Mouse (Mus musculus) bone marrow, adult 2 months (tissue): ENCODE results near the gene Amz2.

ENCODE experiments used
- CTCF ChIP-seq: fragments of 200-500 bp; IDR thresholded peaks from 2 replicates; pipeline ENCODE4 v1.5.1; 2011; ENCODE audit warnings: low read length, control low read depth; ENCODE audit not compliant: control insufficient read depth, insufficient read depth
- POLR2A ChIP-seq: fragments of 200-500 bp; IDR thresholded peaks from 2 replicates; pipeline ENCODE4 v1.6.1; 2011; ENCODE audit warnings: low read depth, mild to moderate bottlenecking, control low read depth, low read length, borderline replicate concordance; ENCODE audit not compliant: control insufficient read depth

GRCm38 (mm10) chr11:109444600-109444999, 18.9 kb downstream of the Amz2 start:
- TF ChIP-seq POLR2A (no peak), CTCF (peak; percentile 42; the same call in 1 of the 2 replicates)
